Comparison of ENCODE assay signal across 8 mouse cellular contexts in genomic region chr12:86918361-86918967, GRCm38 (mm10). TPM values are rescaled to one million over a fixed set of nuclear protein-coding genes. Genes with fewer than 3 reads are reported as not detected.
DNase-seq lines count a peak whose midpoint lies in the region; ATAC-seq lines count a peak whose summit lies in the region.

No protein-coding gene starts in this region.

- ATAC-seq in heart, embryonic 14.5 days (ENCODE audit: insufficient number of reproducible peaks, insufficient read depth, low FRiP score, low read depth): peak; percentile 54
- peak; percentile 57 for ATAC-seq in midbrain, embryonic 13.5 days

- peak; percentile 55 to 72 for DNase-seq in lung, adult 18-20 months
- no peak for DNase-seq in lung, postnatal 14 days
- DNase-seq in kidney, postnatal 36 days: peak; percentile 71 to 73
- DNase-seq in thymus, postnatal 25 days: no peak
- DNase-seq in urinary bladder, postnatal 25 days (ENCODE audit: low spot score): no peak
- DNase-seq in thymus, postnatal 10 days (ENCODE audit: low spot score in 2 of 2): no peak

- no peaks in the 10 kb centered on the region for H3K9me3 ChIP-seq in heart, embryonic 14.5 days (ENCODE audit: control insufficient read depth, low read length)
- no peaks in the 10 kb centered on the region for H3K9me3 ChIP-seq in midbrain, embryonic 13.5 days

- no peaks in the 10 kb centered on the region for H3K36me3 ChIP-seq in heart, embryonic 14.5 days (ENCODE audit: control insufficient read depth, insufficient read depth, low read length)
- no peaks in the 10 kb centered on the region for H3K36me3 ChIP-seq in midbrain, embryonic 13.5 days

- no peak overlapping the region for H3K27ac ChIP-seq in heart, embryonic 14.5 days (replicated peaks in 1 of 2; ENCODE audit: control insufficient read depth in 1 of 2, insufficient read depth in 1 of 2, low read depth in 2 of 2, low read length in 2 of 2)
- H3K27ac ChIP-seq in midbrain, embryonic 13.5 days: peak overlapping the region; percentile 91

- no peak overlapping the region for H3K9ac ChIP-seq in heart, embryonic 14.5 days (ENCODE audit: low read length)
- H3K9ac ChIP-seq in midbrain, embryonic 13.5 days (replicated peaks): peak overlapping the region; percentile 42

- H3K27me3 ChIP-seq in heart, embryonic 14.5 days (ENCODE audit: control insufficient read depth, insufficient read depth, low read length): no peaks in the 10 kb centered on the region
- peaks cover 6% of the 10 kb centered on the region for H3K27me3 ChIP-seq in midbrain, embryonic 13.5 days

- no peak overlapping the region for H3K4me2 ChIP-seq in heart, embryonic 14.5 days (ENCODE audit: low read length)
- peak overlapping the region; percentile 15; the same call in 1 of the 2 replicates for H3K4me2 ChIP-seq in midbrain, embryonic 13.5 days (replicated peaks)

- no peak overlapping the region for H3K4me3 ChIP-seq in heart, embryonic 14.5 days (ENCODE audit: control insufficient read depth in 1 of 2, insufficient read depth in 1 of 2, low read depth in 1 of 2, low read length in 2 of 2)
- no peak overlapping the region for H3K4me3 ChIP-seq in midbrain, embryonic 13.5 days (replicated peaks)

- peaks cover 17 to 18% of the 10 kb centered on the region in 2 experiments for H3K4me1 ChIP-seq in heart, embryonic 14.5 days (ENCODE audit: control insufficient read depth in 2 of 2, insufficient read depth in 2 of 2, low read length in 2 of 2)
- H3K4me1 ChIP-seq in midbrain, embryonic 13.5 days (replicated peaks): peaks cover 55% of the 10 kb centered on the region

- 41% methylated on average over 11 of the region's 11 CpGs for WGBS in heart, embryonic 14.5 days
- WGBS in midbrain, embryonic 13.5 days: 10% methylated on average over 11 of the region's 11 CpGs

RNA-seq across cellular contexts. Expression of gene Cipc, which starts 28.4 kb away (rescaled TPM):
- 26.6 and 27.1 TPM in 2 replicates for polyA plus RNA-seq in heart, embryonic 14.5 days (2014; fragmentation: Nextera tagmentation; extraction: Ambion mirVana)
- polyA plus RNA-seq in midbrain, embryonic 13.5 days (2015; fragmentation: Nextera tagmentation; extraction: Ambion mirVana): 49.8 and 51.2 TPM in 2 replicates

RNA-seq across cellular contexts. Expression of gene Irf2bpl, which starts 33.9 kb away (rescaled TPM):
- 32.8 and 36.1 TPM in 2 replicates for polyA plus RNA-seq in heart, embryonic 14.5 days (2014; fragmentation: Nextera tagmentation; extraction: Ambion mirVana)
- 65.3 and 75.5 TPM in 2 replicates for polyA plus RNA-seq in midbrain, embryonic 13.5 days (2015; fragmentation: Nextera tagmentation; extraction: Ambion mirVana)

Comparison
In these comparisons a context has a peak if more than half of its experiments do, and no peak if none do; other contexts are left out.
1. DNase-seq: peak in lung, adult 18-20 months (2 of 2) and kidney, postnatal 36 days (2 of 2); none in lung, postnatal 14 days (single experiment), thymus, postnatal 25 days (single experiment), urinary bladder, postnatal 25 days (single experiment) and thymus, postnatal 10 days (0 of 2).